8 mouse cellular contexts compared by ENCODE assay signal in the genomic region with DNA sequence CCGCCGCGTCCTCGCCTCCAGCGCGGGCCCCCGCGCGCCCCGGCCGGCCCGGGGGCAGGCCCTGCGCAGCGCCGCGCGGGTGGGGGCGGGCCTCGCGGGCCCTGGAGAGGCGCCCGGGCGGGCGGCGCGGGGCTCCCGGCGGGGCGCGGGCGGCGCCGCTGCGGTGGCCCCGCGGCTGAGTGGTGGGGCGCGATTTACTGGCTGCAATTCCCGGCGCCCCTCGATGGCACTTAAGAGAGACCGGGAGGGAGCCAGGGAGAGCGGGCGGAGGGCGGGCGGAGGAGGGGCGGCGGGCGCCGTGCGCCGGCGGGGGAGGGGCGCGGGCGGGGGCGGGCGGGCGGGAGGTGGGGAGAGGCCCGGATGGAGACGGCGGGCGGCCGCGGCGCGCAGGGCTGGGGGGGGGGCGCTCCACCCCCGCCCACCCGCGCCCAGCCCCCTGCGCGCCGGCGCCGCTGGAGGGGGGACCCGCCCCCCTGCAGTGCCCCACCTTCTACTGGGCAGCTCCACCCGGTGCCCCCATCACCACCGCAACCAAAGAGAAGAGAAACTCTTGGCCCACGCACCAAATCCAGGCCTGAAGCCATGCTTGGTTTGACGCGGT. TPM values are rescaled to one million over a fixed set of nuclear protein-coding genes. Genes with fewer than 3 reads are reported as not detected.
DNase-seq lines count a peak whose midpoint lies in the region; ATAC-seq and TF ChIP-seq lines count a peak whose summit lies in the region.

No protein-coding gene starts in this region.

- 17% methylated on average over 52 of the region's 82 CpGs for WGBS in lung, adult 2 months
- WGBS in embryonic facial prominence, embryonic 13.5 days = under 1% methylated on average over 14 of the region's 82 CpGs
- WGBS in hindbrain, embryonic 13.5 days = 3% methylated on average over 38 of the region's 82 CpGs
- WGBS in midbrain, embryonic 14.5 days = under 1% methylated on average over 38 of the region's 82 CpGs

- peaks cover 7% of the 10 kb centered on the region; the same call in 1 of the 2 replicates for H3K27me3 ChIP-seq in embryonic facial prominence, embryonic 13.5 days
- peaks cover 65% of the 10 kb centered on the region for H3K27me3 ChIP-seq in hindbrain, embryonic 13.5 days
- H3K27me3 ChIP-seq in midbrain, embryonic 14.5 days (ENCODE audit: control insufficient read depth, insufficient read depth, low read length) = peaks cover 6% of the 10 kb centered on the region; the same call in 1 of the 2 replicates

- TF ChIP-seq CTCF in lung, adult 2 months (IDR thresholded peaks at IDR 0.05; ENCODE audit: insufficient read depth, low read length) = no peak

- no peaks in the 10 kb centered on the region for H3K36me3 ChIP-seq in embryonic facial prominence, embryonic 13.5 days
- H3K36me3 ChIP-seq in hindbrain, embryonic 13.5 days = no peaks in the 10 kb centered on the region
- no peaks in the 10 kb centered on the region for H3K36me3 ChIP-seq in midbrain, embryonic 14.5 days (ENCODE audit: control insufficient read depth, insufficient read depth, low read length)

- no peak for DNase-seq in lung, adult 2 months
- DNase-seq in lung, adult 18-20 months = no peak
- DNase-seq in midbrain, embryonic 14.5 days = peak; percentile 77
- DNase-seq in cerebellum, postnatal 14 days = no peak
- no peak for DNase-seq in frontal cortex, postnatal 25 days (ENCODE audit: low spot score in 2 of 2)
- DNase-seq in frontal cortex, adult 2 months (ENCODE audit: extremely low spot score in 1 of 2, low spot score in 1 of 2) = no peak

- TF ChIP-seq POLR2A in lung, adult 2 months (IDR thresholded peaks at IDR 0.05; ENCODE audit: borderline replicate concordance, extremely low read depth, low read depth, low read length) = no peak

- H3K27ac ChIP-seq in embryonic facial prominence, embryonic 13.5 days = peak overlapping the region; percentile 88
- peak overlapping the region; percentile 83 for H3K27ac ChIP-seq in hindbrain, embryonic 13.5 days
- H3K27ac ChIP-seq in midbrain, embryonic 14.5 days (replicated peaks; ENCODE audit: low read depth, low read length) = peak overlapping the region; percentile 89

- H3K4me1 ChIP-seq in lung, adult 2 months (ENCODE audit: control insufficient read depth, insufficient read depth, low read length) = no peaks in the 10 kb centered on the region; the same call in 1 of the 2 replicates
- H3K4me1 ChIP-seq in embryonic facial prominence, embryonic 13.5 days = peaks cover 77% of the 10 kb centered on the region
- H3K4me1 ChIP-seq in hindbrain, embryonic 13.5 days (replicated peaks) = peaks cover 79% of the 10 kb centered on the region
- H3K4me1 ChIP-seq in midbrain, embryonic 14.5 days (ENCODE audit: control insufficient read depth, insufficient read depth, low read length) = peaks cover 61% of the 10 kb centered on the region

- no peaks in the 10 kb centered on the region for H3K9me3 ChIP-seq in embryonic facial prominence, embryonic 13.5 days
- no peaks in the 10 kb centered on the region for H3K9me3 ChIP-seq in hindbrain, embryonic 13.5 days
- no peaks in the 10 kb centered on the region for H3K9me3 ChIP-seq in midbrain, embryonic 14.5 days (ENCODE audit: control insufficient read depth, low read length)

- peak overlapping the region; percentile 76 for H3K4me2 ChIP-seq in embryonic facial prominence, embryonic 13.5 days
- H3K4me2 ChIP-seq in hindbrain, embryonic 13.5 days = peak overlapping the region; percentile 51
- peak overlapping the region; percentile 80 for H3K4me2 ChIP-seq in midbrain, embryonic 14.5 days (ENCODE audit: low read length)

- peak overlapping the region; percentile 24 for H3K4me3 ChIP-seq in lung, adult 2 months (replicated peaks; ENCODE audit: extremely low read depth, low read depth, low read length)
- H3K4me3 ChIP-seq in embryonic facial prominence, embryonic 13.5 days = peak overlapping the region; percentile 66
- H3K4me3 ChIP-seq in hindbrain, embryonic 13.5 days = peak overlapping the region; percentile 57
- peak overlapping the region; percentile 32 for H3K4me3 ChIP-seq in midbrain, embryonic 14.5 days (replicated peaks; ENCODE audit: low read depth, low read length)

- peak overlapping the region; percentile 66; the same call in 1 of the 2 replicates for H3K9ac ChIP-seq in embryonic facial prominence, embryonic 13.5 days
- H3K9ac ChIP-seq in hindbrain, embryonic 13.5 days = peak overlapping the region; percentile 63
- H3K9ac ChIP-seq in midbrain, embryonic 14.5 days (replicated peaks; ENCODE audit: low read length) = peak overlapping the region; percentile 81

- ATAC-seq in embryonic facial prominence, embryonic 13.5 days (ENCODE audit: insufficient number of reproducible peaks, insufficient read depth, low FRiP score, low TSS enrichment, low read depth) = peak; percentile 27; the same call in 1 of the 2 replicates
- no peak for ATAC-seq in hindbrain, embryonic 13.5 days (ENCODE audit: low FRiP score)
- no peak; the same call in 1 of the 2 replicates for ATAC-seq in midbrain, embryonic 14.5 days (ENCODE audit: low FRiP score, low TSS enrichment)

RNA-seq across cellular contexts. Expression of a gene that starts 24.0 kb away (rescaled TPM):
- 12.6 and 16.8 TPM in 2 replicates for polyA plus RNA-seq in lung, adult 2 months (2012; rRNA removed)
- polyA plus RNA-seq in embryonic facial prominence, embryonic 13.5 days (2015; fragmentation: Nextera tagmentation; extraction: Ambion mirVana) = 15.2 and 15.8 TPM in 2 replicates
- 11.8 and 12.6 TPM in 2 replicates for polyA plus RNA-seq in hindbrain, embryonic 13.5 days (2015; fragmentation: Nextera tagmentation; extraction: Ambion mirVana)
- 17.8 and 18.0 TPM in 2 replicates for polyA plus RNA-seq in midbrain, embryonic 14.5 days (2014; fragmentation: Nextera tagmentation; extraction: Ambion mirVana)
- 31.3 and 38.3 TPM in 2 replicates for polyA plus RNA-seq in frontal cortex, adult 2 months (2012; rRNA removed)
